Comparison of ENCODE assay signal across 14 mouse cellular contexts in the genomic region with DNA sequence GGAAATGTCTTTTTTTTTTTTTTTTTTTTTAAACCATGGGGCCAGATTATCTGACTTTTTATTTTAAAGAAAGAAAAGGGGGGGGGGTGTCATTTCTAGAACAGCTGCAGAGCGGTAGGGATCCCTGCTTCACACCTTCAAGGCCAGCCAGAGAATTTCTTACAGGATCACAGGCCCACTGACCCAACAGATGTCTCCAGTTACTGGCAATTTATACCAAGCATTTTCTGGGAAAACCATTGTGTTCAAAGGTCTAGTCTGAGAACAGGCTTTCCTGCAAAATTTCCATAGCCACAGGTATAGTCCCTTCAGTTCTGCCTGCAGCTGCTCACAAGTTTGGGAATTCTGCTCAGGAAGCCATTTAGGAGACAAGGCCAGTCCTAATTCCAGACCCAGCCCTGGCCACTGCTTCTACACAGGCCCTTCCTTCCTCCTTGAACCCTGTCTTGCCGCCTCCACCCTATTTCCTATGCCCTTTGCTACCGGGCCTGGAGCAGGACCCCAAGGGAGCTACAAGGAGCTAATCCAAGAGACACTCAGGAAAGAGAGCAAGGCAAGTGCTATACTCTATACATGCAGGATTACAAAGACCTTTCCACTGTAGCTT. TPM values are rescaled to one million over a fixed set of nuclear protein-coding genes. Genes with fewer than 3 reads are reported as not detected.
DNase-seq lines count a peak whose midpoint lies in the region; ATAC-seq and TF ChIP-seq lines count a peak whose summit lies in the region.
"Had no signal": no experiment of that assay in that cellular context is flagged by ENCODE, and none has a peak within 500 bp of the region (broad histone marks: within the 10 kb centered on the region; RNA-seq: fewer than 3 reads in every experiment).

No protein-coding gene starts in this region.

- DNase-seq in gastrocnemius, adult 2 months: no peak
- no peak for DNase-seq in gastrocnemius, postnatal 36 days
- no peak for DNase-seq in kidney, postnatal 0 days (ENCODE audit: low spot score)
- no peak for DNase-seq in kidney, postnatal 10 days
- DNase-seq in ovary, postnatal 10 days (ENCODE audit: low spot score): no peak
- DNase-seq in hindbrain, embryonic 10.5 days (ENCODE audit: low spot score): no peak
- DNase-seq: adrenal gland, adult 2 months; cerebellum, adult 18-20 months had no signal

- peaks cover 8% of the 10 kb centered on the region; the same call in 1 of the 2 replicates for H3K4me1 ChIP-seq in kidney, postnatal 0 days (replicated peaks; ENCODE audit: insufficient read depth, low read length)
- H3K4me1 ChIP-seq in cortical plate, adult 2 months (ENCODE audit: control insufficient read depth, insufficient read depth, low read length): peaks cover 28% of the 10 kb centered on the region
- peaks cover 37% of the 10 kb centered on the region for H3K4me1 ChIP-seq in limb, embryonic 13.5 days
- H3K4me1 ChIP-seq in hindbrain, embryonic 10.5 days (replicated peaks): peaks cover 29% of the 10 kb centered on the region

- H3K9me3 ChIP-seq in kidney, postnatal 0 days (replicated peaks; ENCODE audit: low read length): no peaks in the 10 kb centered on the region
- H3K9me3 ChIP-seq in limb, embryonic 13.5 days: no peaks in the 10 kb centered on the region
- no peaks in the 10 kb centered on the region for H3K9me3 ChIP-seq in hindbrain, embryonic 10.5 days

- intact Hi-C loops in gastrocnemius, adult 2 months (cut with DNase I): no loop called here
- intact Hi-C loops in gastrocnemius, postnatal 36 days (cut with DNase I): no loop called here

- ATAC-seq in kidney, postnatal 0 days (replicated peaks; ENCODE audit: low FRiP score, low read depth): no peak
- peak; percentile 19; the same call in 1 of the 2 replicates for ATAC-seq in limb, embryonic 13.5 days (ENCODE audit: low FRiP score, low read depth)

- H3K4me2 ChIP-seq in kidney, postnatal 0 days (ENCODE audit: low read length): no peak overlapping the region
- H3K4me2 ChIP-seq in limb, embryonic 13.5 days (replicated peaks): no peak overlapping the region

- TF ChIP-seq CTCF in gastrocnemius, adult 2 months (IDR thresholded peaks at IDR 0.05): no peak
- no peak for TF ChIP-seq CTCF in kidney, postnatal 0 days (IDR thresholded peaks at IDR 0.05; ENCODE audit: low read depth)
- no peak for TF ChIP-seq CTCF in cortical plate, adult 2 months (IDR thresholded peaks at IDR 0.05; ENCODE audit: extremely low read depth, insufficient read depth, low read length)

- H3K36me3 ChIP-seq in kidney, postnatal 0 days (ENCODE audit: insufficient read depth, low read length): no peaks in the 10 kb centered on the region
- H3K36me3 ChIP-seq in limb, embryonic 13.5 days: no peaks in the 10 kb centered on the region
- no peaks in the 10 kb centered on the region for H3K36me3 ChIP-seq in hindbrain, embryonic 10.5 days

- no peak for TF ChIP-seq POLR2A in cortical plate, adult 2 months (IDR thresholded peaks at IDR 0.05; ENCODE audit: extremely low read depth, insufficient read depth, low read length)

- no peak overlapping the region for H3K9ac ChIP-seq in kidney, postnatal 0 days (ENCODE audit: low read depth, low read length)
- H3K9ac ChIP-seq in limb, embryonic 13.5 days: peak overlapping the region; percentile 6; the same call in 1 of the 2 replicates

- H3K27ac ChIP-seq in gastrocnemius, adult 2 months: peak overlapping the region; percentile 98
- H3K27ac ChIP-seq in kidney, postnatal 0 days: peak overlapping the region; percentile 25
- peak overlapping the region; percentile 51; the same call in 1 of the 2 replicates for H3K27ac ChIP-seq in cortical plate, adult 2 months (ENCODE audit: insufficient read depth, low read length)
- H3K27ac ChIP-seq in limb, embryonic 13.5 days: peak overlapping the region; percentile 78
- no peak overlapping the region for H3K27ac ChIP-seq in hindbrain, embryonic 10.5 days

- 40% methylated on average over 3 of the region's 3 CpGs for WGBS in kidney, postnatal 0 days
- 34% methylated on average over 3 of the region's 3 CpGs for WGBS in limb, embryonic 13.5 days
- 62% methylated on average over 3 of the region's 3 CpGs for WGBS in hindbrain, embryonic 10.5 days

- H3K27me3 ChIP-seq in kidney, postnatal 0 days (ENCODE audit: insufficient read depth, low read length): no peaks in the 10 kb centered on the region
- H3K27me3 ChIP-seq in limb, embryonic 13.5 days: no peaks in the 10 kb centered on the region
- no peaks in the 10 kb centered on the region for H3K27me3 ChIP-seq in hindbrain, embryonic 10.5 days (ENCODE audit: insufficient read depth, poor library complexity, severe bottlenecking)

- H3K4me3 ChIP-seq in gastrocnemius, adult 2 months: peak overlapping the region; percentile 31
- H3K4me3 ChIP-seq in kidney, postnatal 0 days (replicated peaks; ENCODE audit: low read depth, low read length): no peak overlapping the region
- H3K4me3 ChIP-seq in cortical plate, adult 2 months (ENCODE audit: insufficient read depth, low read length): no peak overlapping the region
- H3K4me3 ChIP-seq in limb, embryonic 13.5 days: no peak overlapping the region
- H3K4me3 ChIP-seq in hindbrain, embryonic 10.5 days: no peak overlapping the region

RNA-seq across cellular contexts. Expression of gene E030018B13Rik, which starts 13.9 kb away (rescaled TPM):
- under 1 TPM in 1 of 2 experiments, not detected in 1; 0.22 TPM for total RNA-seq in gastrocnemius, adult 2 months (2021)
- total RNA-seq in gastrocnemius, postnatal 36 days (2021): not detected
- polyA plus RNA-seq in kidney, postnatal 0 days (2015; fragmentation: Nextera tagmentation; extraction: Ambion mirVana): not detected in 2 replicates
- polyA plus RNA-seq in cortical plate, adult 2 months (2012; rRNA removed): not detected in 2 replicates
- 0.14 TPM in 1 of 2 replicates, not detected in the other for polyA plus RNA-seq in limb, embryonic 13.5 days (2015; fragmentation: Nextera tagmentation; extraction: Ambion mirVana)
- not detected in 2 replicates for polyA plus RNA-seq in hindbrain, embryonic 10.5 days (2016; fragmentation: Nextera tagmentation; extraction: Ambion mirVana)
- total RNA-seq: adrenal gland, adult 2 months; left cerebral cortex, postnatal 25 days; megakaryocyte progenitor cell, adult 5-6 weeks had no signal
- polyA plus RNA-seq: adrenal gland, adult 2 months; heart, embryonic 14.5 days; large intestine, adult 2 months had no signal

RNA-seq across cellular contexts. Expression of gene Klf13, which starts 36.0 kb away (rescaled TPM):
- total RNA-seq in gastrocnemius, adult 2 months (2021): 10 to 100 TPM; 56.6 to 59.6 TPM
- 10 to 100 TPM; 42.3 to 47.7 TPM for total RNA-seq in gastrocnemius, postnatal 36 days (2021)
- 27.5 and 28.8 TPM in 2 replicates for polyA plus RNA-seq in kidney, postnatal 0 days (2015; fragmentation: Nextera tagmentation; extraction: Ambion mirVana)
- 59.6 and 64.2 TPM in 2 replicates for polyA plus RNA-seq in cortical plate, adult 2 months (2012; rRNA removed)
- polyA plus RNA-seq in limb, embryonic 13.5 days (2015; fragmentation: Nextera tagmentation; extraction: Ambion mirVana): 20.1 and 20.9 TPM in 2 replicates
- polyA plus RNA-seq in hindbrain, embryonic 10.5 days (2016; fragmentation: Nextera tagmentation; extraction: Ambion mirVana): 31.7 and 33.4 TPM in 2 replicates
